Mouse (Mus musculus) megakaryocyte-erythroid progenitor cell, adult 5 weeks (primary cell): ENCODE data around the gene Sec22c. TPM values are rescaled to one million over a fixed set of nuclear protein-coding genes. Genes with fewer than 3 reads are reported as not detected.

ENCODE experiments used
- polyA plus RNA-seq: library from polyadenylated mRNA; stranded (reverse); fragments of >175 nt; gene quantifications from 2 replicates; pipeline ENCODE4 v1.2.3, GENCODE M21; 2012

The Sec22c gene
- 11.1 and 13.3 TPM in 2 replicates for polyA plus RNA-seq

DNA sequence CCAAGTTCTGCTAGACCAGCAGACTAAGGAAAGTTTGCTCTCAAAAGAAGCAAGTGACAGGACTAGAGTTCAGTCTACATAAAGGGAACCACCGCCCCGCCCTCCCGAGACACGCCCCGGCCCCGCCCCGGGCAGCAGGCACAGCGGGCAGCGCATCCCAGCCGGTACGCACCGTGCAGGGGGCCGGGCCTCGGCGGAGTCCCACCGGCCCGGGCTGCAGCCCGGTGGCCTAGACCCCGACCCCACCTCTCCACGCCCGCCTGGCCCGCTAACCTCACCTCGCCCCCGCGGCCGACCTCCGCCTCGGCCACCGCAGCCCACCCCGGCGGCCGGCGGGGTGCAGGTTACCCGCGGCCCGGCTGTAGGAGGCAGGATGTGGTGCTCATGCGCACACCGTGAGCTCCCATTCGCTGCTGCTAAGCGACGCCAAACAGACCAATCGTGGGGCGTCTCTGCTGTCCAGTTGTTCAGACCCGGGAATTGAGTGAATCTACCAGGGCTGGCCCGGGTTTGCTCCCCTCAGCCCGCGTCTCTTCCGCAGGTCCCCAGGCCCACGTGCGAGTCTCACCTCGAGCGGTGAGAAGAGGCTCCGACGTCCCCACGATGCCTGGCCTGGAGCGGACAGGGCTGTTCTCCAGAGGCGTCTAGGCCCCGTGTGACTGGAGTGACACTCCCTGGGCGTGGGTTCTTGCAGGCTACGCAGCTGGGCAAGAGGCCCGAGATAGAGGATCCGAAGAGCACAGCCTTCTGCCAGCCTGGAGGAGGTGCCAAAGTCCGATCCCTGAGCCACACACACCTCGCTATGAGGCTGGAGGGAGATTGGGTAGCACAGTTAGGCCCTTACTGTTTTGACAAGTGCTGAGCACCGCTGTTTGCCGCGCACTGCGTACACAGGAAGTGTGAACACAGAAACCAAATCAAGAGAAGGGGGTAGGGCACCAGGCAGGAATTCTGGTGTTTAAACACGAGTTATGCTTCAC is at the start of gene Sec22c:
Sec22c (minus strand) TSS at position 845 of the 980 bp plus-strand sequence.

DNA sequence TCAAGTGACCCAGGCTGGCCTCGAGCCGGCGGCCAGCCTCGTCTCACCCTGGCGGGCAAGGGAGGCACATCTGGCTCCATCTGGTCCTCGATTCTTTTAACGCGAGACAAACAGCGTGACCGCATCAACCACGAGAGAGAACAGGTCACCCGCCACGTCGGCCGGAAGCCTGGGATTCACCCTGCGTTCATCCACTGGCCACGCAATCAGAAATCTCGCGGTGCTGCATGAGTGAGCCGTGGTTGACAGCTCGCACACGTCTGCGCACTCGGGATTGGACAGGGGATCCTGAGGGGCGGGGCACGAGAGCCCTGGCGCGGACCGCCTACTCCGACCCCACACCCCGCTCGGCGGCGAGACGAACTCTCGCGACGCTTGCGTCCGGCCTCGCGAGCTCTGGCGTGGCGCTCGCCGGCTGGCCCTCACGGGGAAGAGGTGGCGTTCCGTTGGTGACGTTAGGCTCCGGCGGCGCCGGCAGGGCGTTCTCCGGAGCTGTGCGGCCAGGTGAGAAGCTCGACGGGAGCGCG is 13.6 kb upstream of the Sec22c start, which contains the start of gene Nktr:
Nktr (plus strand) TSS at position 378 of the 527 bp plus-strand sequence.

DNA sequence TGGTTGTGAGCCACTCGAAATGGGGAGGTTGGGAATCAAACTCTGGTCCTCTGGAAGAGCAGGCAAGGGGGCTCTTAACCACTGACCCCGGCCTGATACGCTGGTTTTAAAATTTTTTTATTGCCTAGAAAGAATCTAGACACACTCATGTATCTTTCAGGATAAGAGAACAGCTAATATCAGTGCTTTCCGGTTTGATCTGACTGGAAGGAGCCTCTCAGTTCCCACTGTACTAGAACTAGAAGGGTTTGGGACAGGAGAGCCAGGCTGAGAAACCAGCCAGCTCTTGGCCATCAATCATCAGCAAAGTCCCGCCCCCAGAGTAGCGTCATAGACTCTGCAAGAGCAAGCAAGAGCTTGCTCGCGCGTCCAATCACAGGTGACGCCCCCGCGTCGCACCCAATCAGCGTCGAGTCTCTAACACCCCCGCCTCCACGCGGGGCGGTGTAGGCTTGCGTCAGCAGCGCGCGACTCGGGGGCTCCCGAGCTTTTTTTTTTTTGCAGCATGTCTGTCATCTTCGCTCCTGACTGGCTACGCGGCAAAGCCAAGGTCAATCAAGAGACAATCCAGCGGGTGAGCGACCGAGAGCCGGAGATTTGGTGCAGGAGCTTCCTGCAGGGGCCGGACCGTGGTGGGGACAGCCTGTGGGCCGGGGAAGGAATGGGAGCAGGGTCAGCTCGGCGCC is 4.8 kb upstream of the Sec22c start, which contains the start of gene Ss18l2:
Ss18l2 (plus strand) TSS at position 432 of the 686 bp plus-strand sequence.

DNA sequence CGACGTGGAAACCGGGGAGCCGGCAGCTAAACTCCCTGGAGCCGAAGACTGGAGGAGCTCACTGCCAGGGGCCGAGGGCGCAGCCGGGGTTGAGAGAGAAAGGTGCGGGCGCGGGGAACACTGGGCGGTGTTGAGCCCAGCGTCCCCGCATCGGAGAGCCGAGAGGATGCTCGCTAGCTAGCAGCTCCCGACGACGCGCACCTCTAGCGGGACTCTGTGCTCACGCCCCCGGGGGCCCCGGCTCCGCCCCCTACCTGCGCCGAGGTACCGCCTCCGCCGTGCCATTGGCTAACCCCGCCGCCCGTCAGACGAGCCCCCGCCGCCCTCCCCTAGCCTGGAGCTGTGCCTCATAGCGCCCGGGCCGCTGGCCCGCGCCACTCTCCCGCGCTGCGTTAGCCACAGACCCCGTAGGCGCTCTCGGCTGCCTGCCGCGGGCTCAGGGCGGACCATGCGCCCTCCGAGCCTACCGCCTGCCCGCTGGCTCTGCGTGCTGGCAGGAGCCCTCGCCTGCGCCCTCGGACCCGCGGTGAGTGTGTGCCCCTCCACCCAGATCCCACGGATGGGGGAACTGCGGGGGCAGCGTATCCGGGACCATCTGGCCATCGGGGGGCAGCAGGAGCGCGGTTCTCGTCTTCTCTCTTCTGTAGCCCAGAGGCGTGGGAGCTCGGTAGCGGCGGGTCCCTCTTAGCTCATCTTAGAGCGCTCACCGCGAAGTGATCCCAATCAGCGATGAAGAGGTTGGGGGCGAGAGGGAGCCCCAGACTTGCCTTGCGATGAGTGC is 62.7 kb downstream of the Sec22c start, which contains the start of gene Vipr1:
Vipr1 (plus strand) TSS at position 316 of the 781 bp plus-strand sequence.

DNA sequence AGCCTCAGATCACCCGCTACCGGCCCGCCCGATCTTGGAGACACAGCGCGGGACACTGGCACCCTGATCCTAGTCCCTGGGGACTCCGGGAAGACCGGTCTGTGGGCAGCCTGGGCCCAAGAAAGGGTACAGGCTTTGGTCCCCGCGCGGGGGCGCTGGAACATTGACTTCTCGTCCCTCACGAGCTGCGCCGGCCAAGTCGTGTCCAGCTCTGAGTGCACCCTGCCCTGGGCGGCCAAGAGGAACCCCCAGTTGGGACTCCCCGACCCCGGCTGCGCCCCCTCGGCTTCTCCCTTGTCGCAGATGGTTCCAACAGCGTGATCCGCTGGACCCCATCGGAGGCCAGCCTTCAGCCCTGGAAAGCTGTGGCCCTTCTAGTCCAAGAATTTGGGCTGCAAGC is 63.3 kb downstream of the Sec22c start, which contains the start of gene Lyzl4:
Lyzl4 (minus strand) TSS at position 96 of the 400 bp plus-strand sequence.

Other genes starting within 250 kb of the Sec22c start
- gene Cck, start 209.8 kb downstream of the Sec22c start, polyA plus RNA-seq = not detected in 2 replicates
- not detected in 2 replicates for gene Lyzl4, start 63.4 kb downstream of the Sec22c start, polyA plus RNA-seq
- gene Vipr1, start 62.8 kb downstream of the Sec22c start, polyA plus RNA-seq = 0.11 and 0.27 TPM in 2 replicates
- gene Ss18l2, start 4.8 kb upstream of the Sec22c start, polyA plus RNA-seq = 20.2 and 27.5 TPM in 2 replicates
- gene Nktr, start 13.7 kb upstream of the Sec22c start, polyA plus RNA-seq = 21.3 and 36.5 TPM in 2 replicates
- gene Zfp651, start 53.8 kb upstream of the Sec22c start, polyA plus RNA-seq = 2.5 and 4.0 TPM in 2 replicates
- gene Klhl40, start 72.1 kb upstream of the Sec22c start, polyA plus RNA-seq = 0.03 TPM in 1 of 2 replicates, not detected in the other
- not detected in 2 replicates for gene Hhatl, start 87.0 kb upstream of the Sec22c start, polyA plus RNA-seq
- 0.12 TPM in 1 of 2 replicates, not detected in the other for gene Ccdc13, start 134.0 kb upstream of the Sec22c start, polyA plus RNA-seq
- 28.9 and 31.4 TPM in 2 replicates for gene Higd1a, start 152.9 kb upstream of the Sec22c start, polyA plus RNA-seq
- not detected in 2 replicates for gene Ackr2, start 192.9 kb upstream of the Sec22c start, polyA plus RNA-seq
- not detected in 2 replicates for gene Cyp8b1, start 210.8 kb upstream of the Sec22c start, polyA plus RNA-seq
- 0.03 and 0.17 TPM in 2 replicates for gene Fam198a, start 245.5 kb upstream of the Sec22c start, polyA plus RNA-seq